In genomic region chr6:149118935-149119334, GRCm38 (mm10) we compare ENCODE assay signal across 13 mouse cellular contexts. TPM values are rescaled to one million over a fixed set of nuclear protein-coding genes. Genes with fewer than 3 reads are reported as not detected.
DNase-seq lines count a peak whose midpoint lies in the region; ATAC-seq and TF ChIP-seq lines count a peak whose summit lies in the region.
"Had no signal": no experiment of that assay in that cellular context is flagged by ENCODE, and none has a peak within 500 bp of the region (broad histone marks: within the 10 kb centered on the region; RNA-seq: fewer than 3 reads in every experiment).

No protein-coding gene starts in this region.

- DNase-seq in gastrocnemius, adult 18-20 months (ENCODE audit: low spot score): peak; percentile 53
- no peak for DNase-seq in gastrocnemius, postnatal 4 days (ENCODE audit: low spot score in 2 of 2)
- DNase-seq in adrenal gland, postnatal 10 days: peak; percentile 60
- DNase-seq in kidney, adult 18-20 months: peak; percentile 40
- no peak for DNase-seq in liver, embryonic 14.5 days (ENCODE audit: low read depth in 3 of 3, low spot score in 3 of 3)
- no peak for DNase-seq in natural killer cell, adult 2 months (ENCODE audit: low spot score in 2 of 2)
- no peak for DNase-seq in layer of hippocampus, postnatal 14 days (ENCODE audit: low spot score in 2 of 2)
- DNase-seq in testis, postnatal 10 days (ENCODE audit: low spot score): no peak
- DNase-seq: cerebellum, adult 9-11 months; left cerebral cortex, postnatal 4 days had no signal

- no peaks in the 10 kb centered on the region for H3K36me3 ChIP-seq in liver, embryonic 14.5 days (replicated peaks; ENCODE audit: control insufficient read depth, insufficient read depth, low read depth)

- peaks cover 0 to 4% of the 10 kb centered on the region in 2 experiments; a peak in 2 of 4 replicates for H3K4me1 ChIP-seq in liver, embryonic 14.5 days (replicated peaks; ENCODE audit: control insufficient read depth in 2 of 2, insufficient read depth in 2 of 2, low read length in 1 of 2)

- no peaks in the 10 kb centered on the region for H3K9me3 ChIP-seq in liver, embryonic 14.5 days (ENCODE audit: control insufficient read depth, low read length)
- H3K9me3 ChIP-seq: megakaryocyte, embryonic 14.5 days had no signal

- H3K27me3 ChIP-seq in liver, embryonic 14.5 days (ENCODE audit: control insufficient read depth, insufficient read depth, low read length): no peaks in the 10 kb centered on the region
- H3K27me3 ChIP-seq: megakaryocyte, embryonic 14.5 days had no signal

- no peak for TF ChIP-seq CTCF in liver, embryonic 14.5 days (IDR thresholded peaks at IDR 0.05; ENCODE audit: low read depth)

- H3K9ac ChIP-seq in liver, embryonic 14.5 days (replicated peaks): no peak overlapping the region

- no peak for TF ChIP-seq EP300 in liver, embryonic 14.5 days (IDR thresholded peaks at IDR 0.05; ENCODE audit: low read depth)

- H3K27ac ChIP-seq in liver, embryonic 14.5 days: no peak overlapping the region

- 60% methylated on average over 2 of the region's 2 CpGs for WGBS in liver, embryonic 14.5 days (ENCODE audit: insufficient replicate concordance)

- H3K4me2 ChIP-seq in liver, embryonic 14.5 days (ENCODE audit: low read depth): no peak overlapping the region

- ATAC-seq in liver, embryonic 14.5 days (ENCODE audit: insufficient read depth): peak; percentile 65

- H3K4me3 ChIP-seq in liver, embryonic 14.5 days (ENCODE audit: insufficient read depth in 1 of 2, low read depth in 2 of 2, low read length in 2 of 2): no peak overlapping the region
- H3K4me3 ChIP-seq: megakaryocyte, embryonic 14.5 days had no signal

RNA-seq across cellular contexts. Expression of gene Gm10203, which starts 11.0 kb away (rescaled TPM):
- not detected for total RNA-seq in gastrocnemius, adult 18-20 months (2021)
- not detected for total RNA-seq in gastrocnemius, postnatal 4 days (2021)
- total RNA-seq in adrenal gland, postnatal 10 days (2021): not detected
- polyA plus RNA-seq in liver, embryonic 14.5 days (2012; rRNA removed): not detected in 2 replicates
- not detected in 2 replicates for polyA plus RNA-seq in liver, embryonic 14.5 days (2014; fragmentation: Nextera tagmentation; extraction: Ambion mirVana)
- not detected for total RNA-seq in layer of hippocampus, postnatal 14 days (2021)
- total RNA-seq: left cerebral cortex, postnatal 4 days; neutrophil, adult 5-6 weeks had no signal
- polyA plus RNA-seq: heart, postnatal 0 days had no signal

RNA-seq across cellular contexts. Expression of gene Dennd5b, which starts 17.5 kb away (rescaled TPM):
- 10 to 100 TPM in 1 of 2 experiments, 1 to 10 TPM in 1; 5.9 to 12.4 TPM for total RNA-seq in gastrocnemius, adult 18-20 months (2021)
- 10 to 100 TPM; 16.9 to 21.1 TPM for total RNA-seq in gastrocnemius, postnatal 4 days (2021)
- total RNA-seq in adrenal gland, postnatal 10 days (2021): 10 to 100 TPM; 19.0 to 19.1 TPM
- polyA plus RNA-seq in liver, embryonic 14.5 days (2012; rRNA removed): 1.8 and 2.3 TPM in 2 replicates
- 3.1 and 3.3 TPM in 2 replicates for polyA plus RNA-seq in liver, embryonic 14.5 days (2014; fragmentation: Nextera tagmentation; extraction: Ambion mirVana)
- 10 to 100 TPM; 37.6 to 43.7 TPM for total RNA-seq in layer of hippocampus, postnatal 14 days (2021)

RNA-seq across cellular contexts. Expression of gene Etfbkmt, which starts 20.7 kb away (rescaled TPM):
- 10 to 100 TPM in 1 of 2 experiments, 1 to 10 TPM in 1; 9.5 to 13.0 TPM for total RNA-seq in gastrocnemius, adult 18-20 months (2021)
- total RNA-seq in gastrocnemius, postnatal 4 days (2021): 1 to 10 TPM; 8.0 to 9.0 TPM
- 10 to 100 TPM; 23.6 to 43.5 TPM for total RNA-seq in adrenal gland, postnatal 10 days (2021)
- 6.0 and 7.8 TPM in 2 replicates for polyA plus RNA-seq in liver, embryonic 14.5 days (2012; rRNA removed)
- polyA plus RNA-seq in liver, embryonic 14.5 days (2014; fragmentation: Nextera tagmentation; extraction: Ambion mirVana): 10.7 and 11.6 TPM in 2 replicates
- 1 to 10 TPM; 2.9 to 3.0 TPM for total RNA-seq in layer of hippocampus, postnatal 14 days (2021)

Comparison
In these comparisons a context has a peak if more than half of its experiments do, and no peak if none do; other contexts are left out.
1. DNase-seq: peak in gastrocnemius, adult 18-20 months (single experiment), adrenal gland, postnatal 10 days (single experiment) and kidney, adult 18-20 months (single experiment); none in gastrocnemius, postnatal 4 days (0 of 2), liver, embryonic 14.5 days (0 of 3), natural killer cell, adult 2 months (0 of 2), layer of hippocampus, postnatal 14 days (0 of 2) and testis, postnatal 10 days (single experiment).